ENCODE assay signal across 12 mouse cellular contexts in genomic region chr8:71667256-71667655, GRCm38 (mm10). TPM values are rescaled to one million over a fixed set of nuclear protein-coding genes. Genes with fewer than 3 reads are reported as not detected.
A peak's percentile ranks its signal among the peaks of the same experiment; 100 is the strongest.
DNase-seq lines count a peak whose midpoint lies in the region; ATAC-seq lines count a peak whose summit lies in the region.
"Had no signal": no experiment of that assay in that cellular context is flagged by ENCODE, and none has a peak within 500 bp of the region (broad histone marks: within the 10 kb centered on the region; RNA-seq: fewer than 3 reads in every experiment).

No protein-coding gene starts in this region.

- no peak for ATAC-seq in neural tube, embryonic 11.5 days (ENCODE audit: insufficient read depth, low FRiP score, low TSS enrichment)
- ATAC-seq: Patski had no signal

- H3K27me3 ChIP-seq in neural tube, embryonic 11.5 days (ENCODE audit: control insufficient read depth, insufficient read depth, low read length): peaks cover 14% of the 10 kb centered on the region
- H3K27me3 ChIP-seq: Patski had no signal

- peak overlapping the region; percentile 68 for H3K27ac ChIP-seq in neural tube, embryonic 11.5 days (ENCODE audit: low read depth, low read length)
- H3K27ac ChIP-seq in macrophage: peak overlapping the region; percentile 81
- H3K27ac ChIP-seq: kidney, postnatal 0 days had no signal

- peaks cover 13% of the 10 kb centered on the region for H3K4me1 ChIP-seq in neural tube, embryonic 11.5 days (ENCODE audit: control insufficient read depth, insufficient read depth, low read length)

- peak overlapping the region; percentile 32; the same call in 1 of the 2 replicates for H3K9ac ChIP-seq in neural tube, embryonic 11.5 days (ENCODE audit: low read length)

- H3K9me3 ChIP-seq in neural tube, embryonic 11.5 days (ENCODE audit: control insufficient read depth, low read length): no peaks in the 10 kb centered on the region

- no peaks in the 10 kb centered on the region for H3K79me2 ChIP-seq in macrophage (ENCODE audit: inconsistent target)

- DNase-seq in cerebellum, adult 9-11 months: peak; percentile 43
- no peak for DNase-seq in cerebellum, adult 18-20 months
- peak; percentile 56 for DNase-seq in neural tube, embryonic 11.5 days (ENCODE audit: low spot score)
- no peak for DNase-seq in neural tube, embryonic 10.5 days (ENCODE audit: extremely low spot score, low spot score)
- no peak for DNase-seq in c-Kit-positive CD71-positive TER-119-positive erythroid progenitor cells, embryonic 14.5 days (ENCODE audit: low spot score)
- DNase-seq in right cerebral cortex, postnatal 4 days: no peak
- no peak for DNase-seq in gastrocnemius, postnatal 36 days
- DNase-seq: adrenal gland, postnatal 25 days; lung, adult 2 months had no signal

- H3K36me3 ChIP-seq in neural tube, embryonic 11.5 days (ENCODE audit: control insufficient read depth, insufficient read depth, low read length): no peaks in the 10 kb centered on the region
- H3K36me3 ChIP-seq in macrophage (ENCODE audit: inconsistent target): no peaks in the 10 kb centered on the region

- WGBS in neural tube, embryonic 11.5 days: 46% methylated on average over 5 of the region's 5 CpGs
- 100% methylated on average over 5 of the region's 5 CpGs for WGBS in macrophage (ENCODE audit: missing documents)

- H3K4me2 ChIP-seq in neural tube, embryonic 11.5 days (ENCODE audit: low read depth): 0 out of 2 replicates have a peak overlapping the region, but pooled peaks have one; percentile 9

- no peak overlapping the region for H3K4me3 ChIP-seq in neural tube, embryonic 11.5 days (ENCODE audit: low read depth, low read length)
- no peak overlapping the region for H3K4me3 ChIP-seq in macrophage (ENCODE audit: inconsistent target)

- intact Hi-C loops in gastrocnemius, postnatal 36 days (cut with DNase I): no loop called here

RNA-seq across cellular contexts. Expression of gene Unc13a, which starts 4.3 kb away (rescaled TPM):
- 6.5 and 7.7 TPM in 2 replicates for polyA plus RNA-seq in neural tube, embryonic 11.5 days (2014; fragmentation: Nextera tagmentation; extraction: Ambion mirVana)
- 10 to 100 TPM in 9 of 26 experiments, 1 to 10 TPM in 17; 4.0 to 18.7 (median 8.1) TPM for total RNA-seq in macrophage (2018; cell fraction: chromatin; rRNA removed)
- total RNA-seq in macrophage (2018; cell fraction: cytosol; rRNA removed): 1 to 10 TPM in 12 of 26 experiments, under 1 TPM in 14; 0.41 to 1.9 (median 0.99) TPM
- 1 to 10 TPM; 1.2 to 9.0 (median 3.7) TPM for total RNA-seq in macrophage (2018; cell fraction: nucleus; rRNA removed)
- 0.98 to 1.4 TPM (median 1.4 TPM) in 3 replicates for polyA plus RNA-seq in macrophage (2018)
- total RNA-seq in gastrocnemius, postnatal 36 days (2021): not detected

RNA-seq across cellular contexts. Expression of gene Jak3, which starts 8.8 kb away (rescaled TPM):
- polyA plus RNA-seq in neural tube, embryonic 11.5 days (2014; fragmentation: Nextera tagmentation; extraction: Ambion mirVana): 1.6 and 2.0 TPM in 2 replicates
- total RNA-seq in macrophage (2018; cell fraction: chromatin; rRNA removed): 100 to 1,000 TPM in 9 of 26 experiments, 10 to 100 TPM in 17; 25.5 to 167 (median 88.0) TPM
- 10 to 100 TPM; 13.3 to 32.3 (median 20.1) TPM for total RNA-seq in macrophage (2018; cell fraction: cytosol; rRNA removed)
- total RNA-seq in macrophage (2018; cell fraction: nucleus; rRNA removed): 10 to 100 TPM; 20.0 to 60.6 (median 43.9) TPM
- 10.8 to 16.4 TPM (median 11.3 TPM) in 3 replicates for polyA plus RNA-seq in macrophage (2018)
- 1 to 10 TPM; 1.8 TPM for total RNA-seq in gastrocnemius, postnatal 36 days (2021)

RNA-seq across cellular contexts. Expression of gene Insl3, which starts 21.8 kb away (rescaled TPM):
- not detected in 2 replicates for polyA plus RNA-seq in neural tube, embryonic 11.5 days (2014; fragmentation: Nextera tagmentation; extraction: Ambion mirVana)
- total RNA-seq in macrophage (2018; cell fraction: chromatin; rRNA removed): 10 to 100 TPM in 13 of 26 experiments, 1 to 10 TPM in 11, not detected in 2; 1.6 to 26.2 (median 11.1) TPM
- 1 to 10 TPM in 25 of 26 experiments, under 1 TPM in 1; 0.52 to 4.9 (median 2.7) TPM for total RNA-seq in macrophage (2018; cell fraction: cytosol; rRNA removed)
- total RNA-seq in macrophage (2018; cell fraction: nucleus; rRNA removed): 10 to 100 TPM in 13 of 26 experiments, 1 to 10 TPM in 12, not detected in 1; 2.2 to 17.4 (median 10.0) TPM
- 0.64 to 0.95 TPM (median 0.93 TPM) in 3 replicates for polyA plus RNA-seq in macrophage (2018)
- total RNA-seq in gastrocnemius, postnatal 36 days (2021): 1 to 10 TPM; 1.0 to 1.2 TPM

RNA-seq across cellular contexts. Expression of gene B3gnt3, which starts 34.3 kb away (rescaled TPM):
- 0.33 and 0.59 TPM in 2 replicates for polyA plus RNA-seq in neural tube, embryonic 11.5 days (2014; fragmentation: Nextera tagmentation; extraction: Ambion mirVana)
- total RNA-seq in macrophage (2018; cell fraction: chromatin; rRNA removed): 1 to 10 TPM in 19 of 26 experiments, under 1 TPM in 7; 0.61 to 8.4 (median 2.5) TPM
- 10 to 100 TPM in 21 of 26 experiments, 1 to 10 TPM in 5; 7.2 to 23.9 (median 12.5) TPM for total RNA-seq in macrophage (2018; cell fraction: cytosol; rRNA removed)
- total RNA-seq in macrophage (2018; cell fraction: nucleus; rRNA removed): 10 to 100 TPM in 19 of 26 experiments, 1 to 10 TPM in 7; 5.3 to 26.2 (median 11.7) TPM
- 13.1 to 16.5 TPM (median 14.2 TPM) in 3 replicates for polyA plus RNA-seq in macrophage (2018)
- 1 to 10 TPM; 2.1 to 2.6 TPM for total RNA-seq in gastrocnemius, postnatal 36 days (2021)

RNA-seq across cellular contexts. Expression of gene Colgalt1, which starts 56.5 kb away (rescaled TPM):
- polyA plus RNA-seq in neural tube, embryonic 11.5 days (2014; fragmentation: Nextera tagmentation; extraction: Ambion mirVana): 54.5 and 57.4 TPM in 2 replicates
- total RNA-seq in macrophage (2018; cell fraction: chromatin; rRNA removed): 100 to 1,000 TPM in 25 of 26 experiments, 10 to 100 TPM in 1; 52.6 to 373 (median 197) TPM
- total RNA-seq in macrophage (2018; cell fraction: cytosol; rRNA removed): 100 to 1,000 TPM in 14 of 26 experiments, 10 to 100 TPM in 12; 66.6 to 163 (median 101) TPM
- 100 to 1,000 TPM in 25 of 26 experiments, 10 to 100 TPM in 1; 81.7 to 306 (median 176) TPM for total RNA-seq in macrophage (2018; cell fraction: nucleus; rRNA removed)
- 108 to 170 TPM (median 143 TPM) in 3 replicates for polyA plus RNA-seq in macrophage (2018)
- 10 to 100 TPM; 33.0 to 35.6 TPM for total RNA-seq in gastrocnemius, postnatal 36 days (2021)

Comparison
In these comparisons a context has a peak if more than half of its experiments do, and no peak if none do; other contexts are left out.
1. DNase-seq: peak in cerebellum, adult 9-11 months (single experiment) and neural tube, embryonic 11.5 days (single experiment); none in cerebellum, adult 18-20 months (0 of 2), neural tube, embryonic 10.5 days (single experiment), c-Kit-positive CD71-positive TER-119-positive erythroid progenitor cells, embryonic 14.5 days (single experiment), right cerebral cortex, postnatal 4 days (single experiment) and gastrocnemius, postnatal 36 days (0 of 2).